Mouse (Mus musculus): ENCODE results near the gene Ppp2r5c. TPM values are rescaled to one million over a fixed set of nuclear protein-coding genes. Genes with fewer than 3 reads are reported as not detected.
A peak's percentile ranks its signal among the peaks of the same experiment; 100 is the strongest.

The Ppp2r5c gene
- polyA plus RNA-seq, 1 experiment from 2014 or later: 140 TPM

- peaks cover 79% of the 10 kb centered on the region for H3K4me1 ChIP-seq (replicated peaks)
- H3K27me3 ChIP-seq: no peaks in the 10 kb centered on the region
- WGBS: 45% methylated on average over 9 of the region's 9 CpGs
- ATAC-seq (ENCODE audit: low read depth): no peak
- no peaks in the 10 kb centered on the region for H3K36me3 ChIP-seq
- no peak overlapping the region for H3K4me2 ChIP-seq
- H3K4me3 ChIP-seq: no peak overlapping the region
- no peaks in the 10 kb centered on the region for H3K9me3 ChIP-seq
- 0 out of 2 replicates have a peak overlapping the region, but pooled peaks have one; percentile 38 for H3K9ac ChIP-seq
- H3K27ac ChIP-seq (replicated peaks): peak overlapping the region; percentile 42
Observed at GRCm38 (mm10) chr12:110507714-110508297, 60.9 kb downstream of the Ppp2r5c start.

- H3K4me2 ChIP-seq: no peak overlapping the region
- no peaks in the 10 kb centered on the region for H3K36me3 ChIP-seq
- peaks cover 73% of the 10 kb centered on the region for H3K4me1 ChIP-seq (replicated peaks)
- no peak overlapping the region for H3K4me3 ChIP-seq
- no peak for ATAC-seq (ENCODE audit: low read depth)
- WGBS: 75% methylated on average over 5 of the region's 5 CpGs
- no peaks in the 10 kb centered on the region for H3K9me3 ChIP-seq
- H3K27me3 ChIP-seq: no peaks in the 10 kb centered on the region
- peak overlapping the region; percentile 42; the same call in 1 of the 2 replicates for H3K27ac ChIP-seq (replicated peaks)
- no peak overlapping the region for H3K9ac ChIP-seq
Observed at GRCm38 (mm10) chr12:110508680-110509079, 61.8 kb downstream of the Ppp2r5c start.

GRCm38 (mm10) chr12:110510171-110510871 lies 63.4 kb downstream of the Ppp2r5c start:
- Histone ChIP-seq H3K36me3 (no peaks in the 10 kb centered on the region), H3K27me3 (no peaks in the 10 kb centered on the region), H3K4me3 (no peak overlapping the region), H3K9ac (no peak overlapping the region), H3K27ac (replicated peaks) (peak overlapping the region; percentile 54; the same call in 1 of the 2 replicates), H3K4me2 (no peak overlapping the region), H3K9me3 (no peaks in the 10 kb centered on the region), H3K4me1 (replicated peaks) (peaks cover 62% of the 10 kb centered on the region)
- WGBS: 65% methylated on average over 9 of the region's 9 CpGs
- ATAC-seq (ENCODE audit: low read depth): no peak

- Histone ChIP-seq H3K4me2 (no peak overlapping the region), H3K36me3 (no peaks in the 10 kb centered on the region), H3K27ac (replicated peaks) (0 out of 2 replicates have a peak overlapping the region, but pooled peaks have one; percentile 23), H3K27me3 (no peaks in the 10 kb centered on the region), H3K9ac (no peak overlapping the region), H3K4me1 (replicated peaks) (peaks cover 61% of the 10 kb centered on the region), H3K9me3 (no peaks in the 10 kb centered on the region), H3K4me3 (no peak overlapping the region)
- WGBS: 62% methylated on average over 12 of the region's 12 CpGs
- no peak for ATAC-seq (ENCODE audit: low read depth)
Observed at GRCm38 (mm10) chr12:110511201-110511600, 64.3 kb downstream of the Ppp2r5c start.

GRCm38 (mm10) chr12:110511856-110512433 lies 65.0 kb downstream of the Ppp2r5c start:
- no peak overlapping the region for H3K4me2 ChIP-seq
- 0 out of 2 replicates have a peak, but pooled peaks cover 2% of the 10 kb centered on the region for H3K36me3 ChIP-seq
- H3K9me3 ChIP-seq: no peaks in the 10 kb centered on the region
- 0 out of 2 replicates have a peak overlapping the region, but pooled peaks have one; percentile 18 for H3K27ac ChIP-seq (replicated peaks)
- peaks cover 57% of the 10 kb centered on the region for H3K4me1 ChIP-seq (replicated peaks)
- ATAC-seq (ENCODE audit: low read depth): no peak
- WGBS: 66% methylated on average over 9 of the region's 9 CpGs
- H3K9ac ChIP-seq: no peak overlapping the region; the same call in 1 of the 2 replicates
- H3K4me3 ChIP-seq: no peak overlapping the region
- H3K27me3 ChIP-seq: no peaks in the 10 kb centered on the region

GRCm38 (mm10) chr12:110512884-110513283 lies 66.0 kb downstream of the Ppp2r5c start:
- H3K4me2 ChIP-seq: no peak overlapping the region
- no peak overlapping the region for H3K9ac ChIP-seq
- no peaks in the 10 kb centered on the region for H3K27me3 ChIP-seq
- H3K4me1 ChIP-seq (replicated peaks): peaks cover 48% of the 10 kb centered on the region
- ATAC-seq (ENCODE audit: low read depth): no peak
- H3K27ac ChIP-seq (replicated peaks): no peak overlapping the region
- H3K9me3 ChIP-seq: no peaks in the 10 kb centered on the region
- H3K36me3 ChIP-seq: 0 out of 2 replicates have a peak, but pooled peaks cover 12% of the 10 kb centered on the region
- H3K4me3 ChIP-seq: no peak overlapping the region
- WGBS: 92% methylated on average over 7 of the region's 7 CpGs

GRCm38 (mm10) chr12:110515676-110516075 lies 68.8 kb downstream of the Ppp2r5c start:
- H3K9me3 ChIP-seq: no peaks in the 10 kb centered on the region
- H3K9ac ChIP-seq: no peak overlapping the region
- ATAC-seq (ENCODE audit: low read depth): no peak
- H3K36me3 ChIP-seq: 0 out of 2 replicates have a peak, but pooled peaks cover 12% of the 10 kb centered on the region
- no peaks in the 10 kb centered on the region for H3K27me3 ChIP-seq
- H3K4me2 ChIP-seq: no peak overlapping the region
- WGBS: 83% methylated on average over 8 of the region's 8 CpGs
- H3K27ac ChIP-seq (replicated peaks): no peak overlapping the region
- no peak overlapping the region for H3K4me3 ChIP-seq
- peaks cover 35% of the 10 kb centered on the region for H3K4me1 ChIP-seq (replicated peaks)

GRCm38 (mm10) chr12:110520236-110520987 lies 73.5 kb downstream of the Ppp2r5c start:
- Histone ChIP-seq H3K4me1 (replicated peaks) (peaks cover 18% of the 10 kb centered on the region; the same call in 1 of the 2 replicates), H3K4me2 (no peak overlapping the region), H3K9ac (no peak overlapping the region), H3K27ac (replicated peaks) (no peak overlapping the region), H3K4me3 (no peak overlapping the region), H3K36me3 (peaks cover 46% of the 10 kb centered on the region), H3K9me3 (no peaks in the 10 kb centered on the region), H3K27me3 (no peaks in the 10 kb centered on the region)
- no peak for ATAC-seq (ENCODE audit: low read depth)
- WGBS: 86% methylated on average over 15 of the region's 15 CpGs

- H3K36me3 ChIP-seq: peaks cover 36% of the 10 kb centered on the region
- no peak overlapping the region for H3K4me2 ChIP-seq
- ATAC-seq (ENCODE audit: low read depth): no peak
- peaks cover 14% of the 10 kb centered on the region; the same call in 1 of the 2 replicates for H3K4me1 ChIP-seq (replicated peaks)
- no peak overlapping the region for H3K9ac ChIP-seq
- WGBS: 90% methylated on average over 5 of the region's 5 CpGs
- no peaks in the 10 kb centered on the region for H3K9me3 ChIP-seq
- H3K4me3 ChIP-seq: no peak overlapping the region
- H3K27ac ChIP-seq (replicated peaks): no peak overlapping the region
- H3K27me3 ChIP-seq: no peaks in the 10 kb centered on the region
Observed at GRCm38 (mm10) chr12:110523526-110523925, 76.6 kb downstream of the Ppp2r5c start.

- Histone ChIP-seq H3K27ac (replicated peaks) (no peak overlapping the region), H3K4me2 (no peak overlapping the region), H3K27me3 (no peaks in the 10 kb centered on the region), H3K9me3 (no peaks in the 10 kb centered on the region), H3K4me3 (no peak overlapping the region), H3K4me1 (replicated peaks) (peaks cover 8% of the 10 kb centered on the region), H3K36me3 (0 out of 2 replicates have a peak, but pooled peaks cover 3% of the 10 kb centered on the region), H3K9ac (no peak overlapping the region)
- 87% methylated on average over 6 of the region's 6 CpGs for WGBS
- ATAC-seq (ENCODE audit: low read depth): no peak
Observed at GRCm38 (mm10) chr12:110532711-110533110, 85.8 kb downstream of the Ppp2r5c start.

GRCm38 (mm10) chr12:110533151-110533550 lies 86.2 kb downstream of the Ppp2r5c start:
- H3K9ac ChIP-seq: no peak overlapping the region
- no peak overlapping the region for H3K27ac ChIP-seq (replicated peaks)
- H3K4me1 ChIP-seq (replicated peaks): peaks cover 10% of the 10 kb centered on the region
- 0 out of 2 replicates have a peak, but pooled peaks cover 3% of the 10 kb centered on the region for H3K36me3 ChIP-seq
- no peaks in the 10 kb centered on the region for H3K9me3 ChIP-seq
- ATAC-seq (ENCODE audit: low read depth): no peak
- H3K27me3 ChIP-seq: no peaks in the 10 kb centered on the region
- H3K4me3 ChIP-seq: no peak overlapping the region
- H3K4me2 ChIP-seq: no peak overlapping the region
- WGBS: 88% methylated on average over 2 of the region's 2 CpGs
